Mouse (Mus musculus): ENCODE data around the gene Irgm1. TPM values are rescaled to one million over a fixed set of nuclear protein-coding genes. Genes with fewer than 3 reads are reported as not detected.
A peak's percentile ranks its signal among the peaks of the same experiment; 100 is the strongest.

The Irgm1 gene
- polyA plus RNA-seq, 1 experiment from 2014 or later = 1.6 TPM

- peak overlapping the region; percentile 81 for H3K4me3 ChIP-seq (replicated peaks; ENCODE audit: low read length)
- H3K9me3 ChIP-seq (ENCODE audit: control insufficient read depth, low read length) = no peaks in the 10 kb centered on the region
- no peaks in the 10 kb centered on the region for H3K36me3 ChIP-seq (ENCODE audit: control insufficient read depth, insufficient read depth)
- H3K27ac ChIP-seq (ENCODE audit: low read length) = peak overlapping the region; percentile 5; the same call in 1 of the 2 replicates
- peak overlapping the region; percentile 83 for H3K4me2 ChIP-seq (ENCODE audit: low read length)
- 1% methylated on average over 16 of the region's 16 CpGs for WGBS
- peaks cover 10% of the 10 kb centered on the region for H3K4me1 ChIP-seq (replicated peaks; ENCODE audit: control insufficient read depth, insufficient read depth, low read length)
- ATAC-seq = 0 out of 2 replicates have a peak, but pooled peaks have one; percentile 3
- H3K27me3 ChIP-seq (replicated peaks; ENCODE audit: control insufficient read depth, insufficient read depth, low read length) = no peaks in the 10 kb centered on the region
- H3K9ac ChIP-seq (replicated peaks; ENCODE audit: low read depth, low read length) = peak overlapping the region; percentile 65
Measured at GRCm38 (mm10) chr11:48838181-48838797, 33.2 kb downstream of the Irgm1 start.

GRCm38 (mm10) chr11:48837310-48838180 lies 33.9 kb downstream of the Irgm1 start:
- peak; percentile 30 for ATAC-seq
- H3K9ac ChIP-seq (replicated peaks; ENCODE audit: low read depth, low read length) = peak overlapping the region; percentile 65
- H3K36me3 ChIP-seq (ENCODE audit: control insufficient read depth, insufficient read depth) = no peaks in the 10 kb centered on the region
- WGBS = under 1% methylated on average over 77 of the region's 77 CpGs
- no peaks in the 10 kb centered on the region for H3K9me3 ChIP-seq (ENCODE audit: control insufficient read depth, low read length)
- peak overlapping the region; percentile 81 for H3K4me3 ChIP-seq (replicated peaks; ENCODE audit: low read length)
- H3K27me3 ChIP-seq (replicated peaks; ENCODE audit: control insufficient read depth, insufficient read depth, low read length) = no peaks in the 10 kb centered on the region
- H3K4me2 ChIP-seq (ENCODE audit: low read length) = peak overlapping the region; percentile 83
- H3K27ac ChIP-seq (ENCODE audit: low read length) = peak overlapping the region; percentile 21
- H3K4me1 ChIP-seq (replicated peaks; ENCODE audit: control insufficient read depth, insufficient read depth, low read length) = peaks cover 10% of the 10 kb centered on the region

- no peak overlapping the region for H3K27ac ChIP-seq (ENCODE audit: low read length)
- no peak for ATAC-seq
- peaks cover 10% of the 10 kb centered on the region for H3K4me1 ChIP-seq (replicated peaks; ENCODE audit: control insufficient read depth, insufficient read depth, low read length)
- peak overlapping the region; percentile 83 for H3K4me2 ChIP-seq (ENCODE audit: low read length)
- H3K4me3 ChIP-seq (replicated peaks; ENCODE audit: low read length) = peak overlapping the region; percentile 81
- no peaks in the 10 kb centered on the region for H3K9me3 ChIP-seq (ENCODE audit: control insufficient read depth, low read length)
- 9% methylated on average over 11 of the region's 11 CpGs for WGBS
- peak overlapping the region; percentile 65 for H3K9ac ChIP-seq (replicated peaks; ENCODE audit: low read depth, low read length)
- no peaks in the 10 kb centered on the region for H3K27me3 ChIP-seq (replicated peaks; ENCODE audit: control insufficient read depth, insufficient read depth, low read length)
- H3K36me3 ChIP-seq (ENCODE audit: control insufficient read depth, insufficient read depth) = no peaks in the 10 kb centered on the region
Measured at GRCm38 (mm10) chr11:48836990-48837309, 34.5 kb downstream of the Irgm1 start.

GRCm38 (mm10) chr11:48835923-48836322 lies 35.6 kb downstream of the Irgm1 start:
- Histone ChIP-seq H3K27ac (ENCODE audit: low read length) (no peak overlapping the region), H3K4me1 (replicated peaks; ENCODE audit: control insufficient read depth, insufficient read depth, low read length) (peaks cover 10% of the 10 kb centered on the region), H3K9ac (replicated peaks; ENCODE audit: low read depth, low read length) (no peak overlapping the region), H3K27me3 (replicated peaks; ENCODE audit: control insufficient read depth, insufficient read depth, low read length) (no peaks in the 10 kb centered on the region), H3K4me2 (ENCODE audit: low read length) (no peak overlapping the region), H3K9me3 (ENCODE audit: control insufficient read depth, low read length) (no peaks in the 10 kb centered on the region), H3K36me3 (ENCODE audit: control insufficient read depth, insufficient read depth) (no peaks in the 10 kb centered on the region), H3K4me3 (replicated peaks; ENCODE audit: low read length) (no peak overlapping the region)
- no peak for ATAC-seq
- 79% methylated on average over 6 of the region's 6 CpGs for WGBS

- no peaks in the 10 kb centered on the region for H3K9me3 ChIP-seq (ENCODE audit: control insufficient read depth, low read length)
- H3K36me3 ChIP-seq (ENCODE audit: control insufficient read depth, insufficient read depth) = no peaks in the 10 kb centered on the region
- ATAC-seq = peak; percentile 92
- peak overlapping the region; percentile 67 for H3K4me3 ChIP-seq (replicated peaks; ENCODE audit: low read length)
- H3K4me2 ChIP-seq (ENCODE audit: low read length) = peak overlapping the region; percentile 65
- peak overlapping the region; percentile 60 for H3K27ac ChIP-seq (ENCODE audit: low read length)
- peak overlapping the region; percentile 57 for H3K9ac ChIP-seq (replicated peaks; ENCODE audit: low read depth, low read length)
- H3K27me3 ChIP-seq (replicated peaks; ENCODE audit: control insufficient read depth, insufficient read depth, low read length) = no peaks in the 10 kb centered on the region
- under 1% methylated on average over 30 of the region's 30 CpGs for WGBS
- H3K4me1 ChIP-seq (replicated peaks; ENCODE audit: control insufficient read depth, insufficient read depth, low read length) = peaks cover 10% of the 10 kb centered on the region
Measured at GRCm38 (mm10) chr11:48833731-48834639, 37.5 kb downstream of the Irgm1 start.

- no peak for ATAC-seq
- peak overlapping the region; percentile 65; the same call in 1 of the 2 replicates for H3K4me2 ChIP-seq (ENCODE audit: low read length)
- H3K9ac ChIP-seq (replicated peaks; ENCODE audit: low read depth, low read length) = no peak overlapping the region
- no peaks in the 10 kb centered on the region for H3K36me3 ChIP-seq (ENCODE audit: control insufficient read depth, insufficient read depth)
- no peaks in the 10 kb centered on the region for H3K9me3 ChIP-seq (ENCODE audit: control insufficient read depth, low read length)
- no peaks in the 10 kb centered on the region for H3K27me3 ChIP-seq (replicated peaks; ENCODE audit: control insufficient read depth, insufficient read depth, low read length)
- no peak overlapping the region; the same call in 1 of the 2 replicates for H3K4me3 ChIP-seq (replicated peaks; ENCODE audit: low read length)
- H3K4me1 ChIP-seq (replicated peaks; ENCODE audit: control insufficient read depth, insufficient read depth, low read length) = peaks cover 4% of the 10 kb centered on the region
- H3K27ac ChIP-seq (ENCODE audit: low read length) = no peak overlapping the region
- WGBS = 39% methylated on average over 8 of the region's 9 CpGs
Measured at GRCm38 (mm10) chr11:48833078-48833730, 38.3 kb downstream of the Irgm1 start.

GRCm38 (mm10) chr11:48831273-48831672 lies 40.2 kb downstream of the Irgm1 start:
- ATAC-seq = no peak
- Histone ChIP-seq H3K27ac (ENCODE audit: low read length) (no peak overlapping the region), H3K9ac (replicated peaks; ENCODE audit: low read depth, low read length) (no peak overlapping the region), H3K27me3 (replicated peaks; ENCODE audit: control insufficient read depth, insufficient read depth, low read length) (0 out of 2 replicates have a peak, but pooled peaks cover 2% of the 10 kb centered on the region), H3K4me3 (replicated peaks; ENCODE audit: low read length) (no peak overlapping the region), H3K9me3 (ENCODE audit: control insufficient read depth, low read length) (no peaks in the 10 kb centered on the region), H3K4me2 (ENCODE audit: low read length) (no peak overlapping the region), H3K36me3 (ENCODE audit: control insufficient read depth, insufficient read depth) (no peaks in the 10 kb centered on the region), H3K4me1 (replicated peaks; ENCODE audit: control insufficient read depth, insufficient read depth, low read length) (peaks cover 7% of the 10 kb centered on the region)
- 81% methylated on average over 2 of the region's 2 CpGs for WGBS

GRCm38 (mm10) chr11:48830279-48830678 lies 41.2 kb downstream of the Irgm1 start:
- 77% methylated on average over 2 of the region's 2 CpGs for WGBS
- Histone ChIP-seq H3K27me3 (replicated peaks; ENCODE audit: control insufficient read depth, insufficient read depth, low read length) (0 out of 2 replicates have a peak, but pooled peaks cover 2% of the 10 kb centered on the region), H3K27ac (ENCODE audit: low read length) (no peak overlapping the region), H3K9me3 (ENCODE audit: control insufficient read depth, low read length) (no peaks in the 10 kb centered on the region), H3K4me1 (replicated peaks; ENCODE audit: control insufficient read depth, insufficient read depth, low read length) (peaks cover 7% of the 10 kb centered on the region), H3K4me3 (replicated peaks; ENCODE audit: low read length) (no peak overlapping the region), H3K9ac (replicated peaks; ENCODE audit: low read depth, low read length) (no peak overlapping the region), H3K36me3 (ENCODE audit: control insufficient read depth, insufficient read depth) (no peaks in the 10 kb centered on the region), H3K4me2 (ENCODE audit: low read length) (no peak overlapping the region)
- no peak for ATAC-seq

Data from forebrain, embryonic 16.5 days (tissue).